Mouse (Mus musculus) frontal cortex, postnatal 10 days (tissue): ENCODE measurements at regions not wholly inside any gene's neighbourhood (a gene's known extent, or its start where the extent isn't known, plus 50 kb on each side); places are given as distances from the start of the nearest gene placed in this dataset.
A peak's percentile ranks its signal among the peaks of the same experiment; 100 is the strongest.

Source experiments
- DNase-seq, 2 experiments: peaks; one replicate each; pipeline ENCODE4 v3.0.0; 2022; ENCODE audit warnings: low spot score in 2 of 2, mixed read lengths in 1 of 2

- no peak for DNase-seq
Observed at GRCm38 (mm10) chrX:11487876-11488275, 160.3 kb downstream of the H2al1j start.

GRCm38 (mm10) chrX:11490146-11490693 is 162.6 kb downstream of the H2al1j start:
- DNase-seq, result no peak

GRCm38 (mm10) chrX:11491235-11491634 is 163.6 kb downstream of the H2al1j start:
- no peak for DNase-seq

GRCm38 (mm10) chrX:11491676-11492391 is 164.2 kb downstream of the H2al1j start:
- no peak for DNase-seq

GRCm38 (mm10) chrX:11493526-11494245 is 166.1 kb downstream of the H2al1j start:
- no peak for DNase-seq

GRCm38 (mm10) chrX:11494246-11494630 is 166.6 kb downstream of the H2al1j start:
- peak in 1 of 2 experiments; percentile 15 for DNase-seq

GRCm38 (mm10) chrX:11512439-11512838 is 184.8 kb downstream of the H2al1j start:
- DNase-seq, result no peak

- DNase-seq, result no peak
Observed at GRCm38 (mm10) chrX:11512928-11513327, 185.3 kb downstream of the H2al1j start.

- no peak for DNase-seq
Observed at GRCm38 (mm10) chrX:11523791-11524190, 196.2 kb downstream of the H2al1j start.

- no peak for DNase-seq
Observed at GRCm38 (mm10) chrX:11525326-11525725, 197.7 kb downstream of the H2al1j start.

- no peak for DNase-seq
Observed at GRCm38 (mm10) chrX:11528589-11528988, 201.0 kb downstream of the H2al1j start.

GRCm38 (mm10) chrX:11529221-11529620 is 201.6 kb downstream of the H2al1j start:
- DNase-seq, result no peak

GRCm38 (mm10) chrX:11532817-11533216 is 205.2 kb downstream of the H2al1j start:
- DNase-seq, result no peak

- DNase-seq, result no peak
Observed at GRCm38 (mm10) chrX:11533871-11534270, 206.2 kb downstream of the H2al1j start.

GRCm38 (mm10) chrX:11541011-11541410 is 213.4 kb downstream of the H2al1j start:
- no peak for DNase-seq

GRCm38 (mm10) chrX:11550164-11550851 is 222.7 kb downstream of the H2al1j start:
- DNase-seq, result peak in 1 of 2 experiments; percentile 18

GRCm38 (mm10) chrX:11552177-11552576 is 224.6 kb downstream of the H2al1j start:
- DNase-seq, result no peak

GRCm38 (mm10) chrX:11555035-11555570 is 227.5 kb downstream of the H2al1j start:
- DNase-seq, result peak in 1 of 2 experiments; percentile 18

- DNase-seq, result no peak
Observed at GRCm38 (mm10) chrX:11558260-11558659, 230.6 kb downstream of the H2al1j start.

GRCm38 (mm10) chrX:11560550-11561276 is 233.1 kb downstream of the H2al1j start:
- no peak for DNase-seq

- DNase-seq, result no peak
Observed at GRCm38 (mm10) chrX:11565888-11566287, 238.3 kb downstream of the H2al1j start.
